Mouse (Mus musculus) liver, embryonic 13.5 days (tissue): Measurements from ENCODE around the gene Slc28a1. TPM values are rescaled to one million over a fixed set of nuclear protein-coding genes. Genes with fewer than 3 reads are reported as not detected.
"Not testable (repeated sequence)": the region's sequence is repeated elsewhere in the genome, so short reads cannot be mapped to it uniquely, and the experiment has no call there.

Experiments
- ATAC-seq: fragments of 200-750 bp; cut with Nextera tagmentation; 2 replicates; pipeline ENCODE4 v1.8.0; 2017; ENCODE audit warnings: low read depth, mild to moderate bottlenecking, moderate number of reproducible peaks, moderate library complexity
- DNase-seq: peaks from one replicate; pipeline ENCODE4 v3.0.0; 2022
- H3K27ac ChIP-seq: fragments of 300-500 bp; sonication (generic); 2 replicates; pipeline ENCODE4 v1.5.1; 2015; ENCODE audit warnings: moderate library complexity, mild to moderate bottlenecking, inconsistent platforms
- H3K27me3 ChIP-seq: fragments of 300-500 bp; sonication (generic); 2 replicates; pipeline ENCODE4 v1.6.1; 2015; ENCODE audit warnings: mild to moderate bottlenecking, inconsistent platforms
- H3K36me3 ChIP-seq: fragments of 300-500 bp; sonication (generic); 2 replicates; pipeline ENCODE4 v1.6.1; 2015; ENCODE audit warnings: mild to moderate bottlenecking, inconsistent platforms
- H3K4me1 ChIP-seq: fragments of 300-500 bp; sonication (generic); replicated peaks from 2 replicates; pipeline ENCODE4 v1.6.1; 2015; ENCODE audit warnings: inconsistent platforms
- H3K4me2 ChIP-seq: fragments of 300-500 bp; sonication (generic); 2 replicates; pipeline ENCODE4 v1.6.1; 2015; ENCODE audit warnings: inconsistent platforms, mild to moderate bottlenecking, moderate library complexity
- H3K4me3 ChIP-seq: fragments of 300-500 bp; sonication (generic); replicated peaks from 2 replicates; pipeline ENCODE4 v1.5.1; 2015; ENCODE audit warnings: mild to moderate bottlenecking, inconsistent platforms
- H3K9ac ChIP-seq: fragments of 300-500 bp; sonication (generic); 2 replicates; pipeline ENCODE4 v1.6.1; 2015; ENCODE audit warnings: mild to moderate bottlenecking, inconsistent platforms
- H3K9me3 ChIP-seq: fragments of 300-500 bp; sonication (generic); replicated peaks from 2 replicates; pipeline ENCODE4 v1.6.1; 2016; ENCODE audit warnings: inconsistent platforms
- WGBS: fragments of 180-500 bp; shearing (Covaris S2); methylation state at CpG from one replicate; pipeline ENCODE4 v1.1.7; 2015; ENCODE audit not compliant: insufficient replicate concordance; 5-methylcytosine and 5-hydroxymethylcytosine counted together
- polyA plus RNA-seq: library from polyadenylated mRNA; unstranded; fragments of >200 nt; fragmentation: Nextera tagmentation; extraction: Ambion mirVana; gene quantifications from 2 replicates; pipeline ENCODE4 v1.2.1, GENCODE M21; 2015

Gene Slc28a1
- polyA plus RNA-seq, 1 experiment from 2014 or later = 0.54 TPM

DNA sequence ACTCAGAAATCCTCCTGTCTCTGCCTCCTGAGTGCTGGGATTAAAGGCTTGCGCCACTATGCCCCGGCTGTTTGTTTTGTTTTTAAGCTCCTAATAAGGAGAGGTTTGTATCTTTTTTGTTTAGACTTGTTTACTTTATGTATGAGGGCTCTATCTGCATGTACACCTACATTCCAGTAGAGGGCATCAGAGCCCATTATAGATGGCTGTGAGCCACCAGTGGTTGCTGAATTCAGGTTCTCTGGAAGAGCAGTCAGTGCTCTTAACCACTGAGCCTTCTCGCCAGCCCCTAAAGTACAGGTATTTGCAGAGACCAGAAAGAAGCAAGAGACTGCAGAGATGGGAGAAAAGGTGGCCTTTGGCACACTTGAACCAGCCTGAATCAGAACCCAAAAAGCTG, 52.5 kb downstream of the Slc28a1 start:
- ATAC-seq = no peak
- H3K36me3 ChIP-seq = no peaks in the 10 kb centered on the region
- no peaks in the 10 kb centered on the region for H3K27me3 ChIP-seq
- H3K9me3 ChIP-seq = no peaks in the 10 kb centered on the region
- no peak for DNase-seq
- H3K9ac ChIP-seq = no peak overlapping the region
- 26% methylated on average over 3 of the region's 3 CpGs for WGBS
- no peaks in the 10 kb centered on the region for H3K4me1 ChIP-seq
- no peak overlapping the region for H3K4me2 ChIP-seq
- H3K4me3 ChIP-seq = no peak overlapping the region
- no peak overlapping the region for H3K27ac ChIP-seq

GRCm38 (mm10) chr7:81169351-81169750, 54.8 kb downstream of the Slc28a1 start:
- Histone ChIP-seq H3K27me3 (no peaks in the 10 kb centered on the region), H3K9me3 (no peaks in the 10 kb centered on the region), H3K4me2 (no peak overlapping the region), H3K27ac (no peak overlapping the region), H3K4me3 (no peak overlapping the region), H3K36me3 (no peaks in the 10 kb centered on the region), H3K9ac (no peak overlapping the region), H3K4me1 (no peaks in the 10 kb centered on the region)
- no peak for ATAC-seq
- DNase-seq = no peak
- WGBS = 63% methylated on average over 7 of the region's 7 CpGs

DNA sequence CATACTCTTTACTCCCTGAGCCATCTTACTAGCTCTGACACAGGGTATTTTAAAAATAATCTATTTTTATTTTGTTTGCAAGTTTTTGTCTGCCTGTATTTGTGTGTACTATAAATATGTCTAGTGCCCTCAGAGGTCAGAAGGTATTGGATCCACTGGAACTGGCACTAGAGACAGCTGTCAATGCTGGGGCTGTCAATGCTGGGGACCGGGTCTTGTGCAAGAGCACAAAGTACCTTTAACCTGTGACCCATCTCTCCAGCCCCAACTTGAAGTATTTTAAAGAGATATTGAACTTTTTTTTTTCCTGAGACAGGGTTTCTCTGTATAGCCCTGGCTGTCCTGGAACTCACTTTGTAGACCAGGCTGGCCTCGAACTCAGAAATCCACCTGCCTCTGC, 59.3 kb downstream of the Slc28a1 start:
- no peaks in the 10 kb centered on the region for H3K36me3 ChIP-seq
- no peaks in the 10 kb centered on the region for H3K4me1 ChIP-seq
- H3K4me2 ChIP-seq = no peak overlapping the region
- WGBS = 62% methylated on average over 2 of the region's 2 CpGs
- DNase-seq (no peak), ATAC-seq (no peak)
- no peak overlapping the region for H3K27ac ChIP-seq
- no peak overlapping the region for H3K4me3 ChIP-seq
- no peak overlapping the region for H3K9ac ChIP-seq
- H3K27me3 ChIP-seq = no peaks in the 10 kb centered on the region
- H3K9me3 ChIP-seq = no peaks in the 10 kb centered on the region

DNA sequence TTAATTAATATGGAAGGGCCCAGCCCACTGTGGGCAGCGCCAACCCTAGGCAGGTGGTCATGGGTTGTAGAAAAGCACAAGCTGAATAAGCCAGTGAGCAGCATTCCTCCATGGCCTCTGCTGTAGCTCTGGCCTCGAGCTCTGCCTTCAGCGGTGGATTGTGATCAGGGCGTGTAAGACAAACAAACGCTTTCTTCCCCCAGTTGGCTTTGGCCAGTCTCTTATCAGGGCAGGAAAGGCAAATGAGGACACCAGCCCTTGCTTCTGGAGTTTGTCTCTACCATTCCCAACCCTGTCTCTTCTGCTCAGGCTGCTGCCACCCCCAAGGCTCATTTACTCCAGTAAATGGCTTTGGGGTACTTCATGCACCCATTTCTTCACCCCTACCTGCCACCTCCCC, 60.1 kb downstream of the Slc28a1 start:
- ATAC-seq (no peak), DNase-seq (no peak)
- Histone ChIP-seq H3K27me3 (no peaks in the 10 kb centered on the region), H3K9me3 (no peaks in the 10 kb centered on the region), H3K36me3 (no peaks in the 10 kb centered on the region), H3K4me2 (no peak overlapping the region), H3K4me1 (no peaks in the 10 kb centered on the region), H3K4me3 (no peak overlapping the region), H3K27ac (no peak overlapping the region), H3K9ac (no peak overlapping the region)
- WGBS = 33% methylated on average over 5 of the region's 5 CpGs

DNA sequence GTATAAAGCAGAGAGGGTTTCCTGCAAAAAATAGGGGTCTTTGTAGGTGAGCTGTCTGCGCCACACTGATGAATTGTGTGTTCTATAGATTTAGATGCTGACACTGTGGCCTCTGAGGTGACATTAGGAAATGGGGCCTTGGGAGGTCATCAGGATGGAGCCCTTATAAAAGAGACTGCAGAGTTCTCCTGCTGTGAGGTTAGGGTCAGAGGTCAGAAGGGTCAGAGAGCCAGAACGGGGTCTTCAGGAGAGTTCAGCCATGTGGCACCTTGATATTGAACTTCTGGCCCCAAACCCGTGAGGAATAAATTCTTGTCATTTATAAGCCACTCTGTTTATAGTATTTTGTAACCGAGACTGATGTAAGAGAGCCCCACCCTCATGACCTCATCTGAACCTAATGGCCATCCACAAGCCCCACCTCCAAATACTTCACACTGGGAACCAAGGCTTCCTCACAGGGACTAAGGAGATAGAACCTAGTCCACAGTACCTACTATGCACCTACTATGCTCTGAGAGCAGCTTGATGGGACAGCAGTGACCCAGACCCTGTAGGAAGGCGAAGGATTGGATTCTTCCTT, 61.7 kb downstream of the Slc28a1 start:
- H3K36me3 ChIP-seq = no peaks in the 10 kb centered on the region
- no peak overlapping the region for H3K4me3 ChIP-seq
- no peak overlapping the region for H3K4me2 ChIP-seq
- DNase-seq (no peak), ATAC-seq (no peak)
- H3K27me3 ChIP-seq = no peaks in the 10 kb centered on the region
- H3K9me3 ChIP-seq = no peaks in the 10 kb centered on the region
- H3K27ac ChIP-seq = no peak overlapping the region
- H3K4me1 ChIP-seq = no peaks in the 10 kb centered on the region
- no peak overlapping the region for H3K9ac ChIP-seq
- WGBS = 56% methylated on average over 5 of the region's 5 CpGs

DNA sequence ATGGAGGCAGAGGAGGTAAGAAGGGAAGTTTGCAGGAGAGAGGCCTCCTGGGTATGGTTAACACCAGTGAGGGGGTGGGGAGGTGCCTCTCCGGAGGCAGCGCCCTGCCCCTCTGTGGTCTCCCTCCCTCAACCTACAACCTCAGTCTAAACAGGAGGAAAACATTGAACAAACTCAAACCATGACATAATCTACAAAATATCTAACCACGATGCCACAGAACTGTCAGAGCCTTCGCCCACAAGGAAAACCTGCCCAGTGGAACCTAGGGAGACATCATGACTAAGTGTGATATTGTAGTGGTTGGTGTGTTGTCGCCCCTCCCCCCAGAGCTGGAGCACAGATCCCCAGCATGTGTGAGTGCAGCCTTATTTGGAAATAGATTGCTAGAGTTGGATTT, 64.9 kb downstream of the Slc28a1 start:
- no peak for DNase-seq
- 19% methylated on average over 5 of the region's 5 CpGs for WGBS
- Histone ChIP-seq H3K36me3 (no peaks in the 10 kb centered on the region), H3K4me2 (no peak overlapping the region), H3K27ac (no peak overlapping the region), H3K27me3 (no peaks in the 10 kb centered on the region), H3K9ac (no peak overlapping the region), H3K4me1 (no peaks in the 10 kb centered on the region), H3K4me3 (no peak overlapping the region), H3K9me3 (no peaks in the 10 kb centered on the region)
- ATAC-seq = no peak

- Histone ChIP-seq H3K4me1 (no peaks in the 10 kb centered on the region), H3K27me3 (no peaks in the 10 kb centered on the region), H3K27ac (no peak overlapping the region), H3K36me3 (no peaks in the 10 kb centered on the region), H3K9me3 (no peaks in the 10 kb centered on the region), H3K9ac (no peak overlapping the region), H3K4me2 (no peak overlapping the region), H3K4me3 (no peak overlapping the region)
- 67% methylated on average over 10 of the region's 10 CpGs for WGBS
- DNase-seq (no peak), ATAC-seq (no peak)
Measured at GRCm38 (mm10) chr7:81182492-81183175, 68.0 kb downstream of the Slc28a1 start.

GRCm38 (mm10) chr7:81183181-81183580, 68.6 kb downstream of the Slc28a1 start:
- no peaks in the 10 kb centered on the region for H3K4me1 ChIP-seq
- no peak overlapping the region for H3K4me3 ChIP-seq
- no peak overlapping the region for H3K27ac ChIP-seq
- H3K27me3 ChIP-seq = no peaks in the 10 kb centered on the region
- H3K9me3 ChIP-seq = no peaks in the 10 kb centered on the region
- H3K9ac ChIP-seq = no peak overlapping the region
- no peaks in the 10 kb centered on the region for H3K36me3 ChIP-seq
- ATAC-seq (no peak), DNase-seq (no peak)
- H3K4me2 ChIP-seq = no peak overlapping the region

- DNase-seq = no peak
- no peak overlapping the region for H3K27ac ChIP-seq
- H3K4me2 ChIP-seq = no peak overlapping the region
- no peaks in the 10 kb centered on the region for H3K27me3 ChIP-seq
- no peak for ATAC-seq
- no peaks in the 10 kb centered on the region for H3K9me3 ChIP-seq
- 57% methylated on average over 2 of the region's 2 CpGs for WGBS
- H3K4me1 ChIP-seq = no peaks in the 10 kb centered on the region
- H3K4me3 ChIP-seq = no peak overlapping the region
- H3K9ac ChIP-seq = no peak overlapping the region
- H3K36me3 ChIP-seq = no peaks in the 10 kb centered on the region
Measured at GRCm38 (mm10) chr7:81184136-81184535, 69.5 kb downstream of the Slc28a1 start.

- Histone ChIP-seq H3K9me3 (no peaks in the 10 kb centered on the region), H3K4me3 (no peak overlapping the region), H3K9ac (no peak overlapping the region), H3K4me2 (no peak overlapping the region), H3K4me1 (no peaks in the 10 kb centered on the region), H3K27ac (no peak overlapping the region), H3K36me3 (no peaks in the 10 kb centered on the region), H3K27me3 (no peaks in the 10 kb centered on the region)
- 55% methylated on average over 1 of the region's 1 CpGs for WGBS
- DNase-seq (no peak), ATAC-seq (no peak)
Measured at GRCm38 (mm10) chr7:81184651-81185050, 70.1 kb downstream of the Slc28a1 start.

DNA sequence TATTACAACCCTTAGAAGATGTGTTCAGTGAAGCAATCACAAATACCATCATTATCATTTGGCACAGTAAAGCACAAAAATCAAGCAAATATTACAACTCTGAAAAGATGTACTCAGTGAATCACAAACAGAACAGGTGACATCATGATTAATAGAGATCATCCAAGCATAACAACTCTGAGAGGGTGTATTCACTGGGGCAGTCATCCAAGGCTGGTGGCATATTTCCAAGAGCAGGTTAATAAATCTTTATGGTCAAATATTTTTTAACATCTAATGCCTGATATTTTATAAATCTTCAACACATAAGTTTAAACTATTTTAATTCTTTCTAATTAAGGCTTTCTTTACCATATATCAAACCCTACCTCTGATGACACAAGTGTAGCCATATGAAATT, 71.4 kb downstream of the Slc28a1 start:
- H3K27ac ChIP-seq, ATAC-seq, DNase-seq, H3K27me3 ChIP-seq, H3K4me1 ChIP-seq, H3K9me3 ChIP-seq, H3K9ac ChIP-seq, H3K4me2 ChIP-seq, H3K4me3 ChIP-seq, H3K36me3 ChIP-seq: not testable (repeated sequence)

DNA sequence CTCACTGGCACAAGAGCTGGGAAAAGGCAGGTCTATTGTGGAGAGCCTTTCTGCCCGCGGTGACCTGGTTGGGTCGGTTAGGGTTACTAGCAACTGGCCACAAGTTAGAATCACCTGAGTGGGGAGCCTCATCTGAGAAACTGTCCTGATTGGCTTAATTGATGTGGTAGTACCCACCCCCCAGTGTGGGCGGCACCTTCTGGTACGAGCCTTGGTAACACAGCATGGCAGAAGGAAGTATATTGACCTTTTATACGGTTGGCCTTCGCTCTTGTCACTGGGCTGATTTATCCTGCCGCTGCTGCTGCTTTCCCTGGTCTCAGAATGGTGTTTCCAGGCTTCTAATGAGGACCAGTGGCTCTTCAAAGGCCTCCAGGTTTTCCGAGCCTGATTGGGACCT, 74.6 kb downstream of the Slc28a1 start:
- H3K4me2 ChIP-seq = no peak overlapping the region
- ATAC-seq (no peak), DNase-seq (no peak)
- no peaks in the 10 kb centered on the region for H3K27me3 ChIP-seq
- no peaks in the 10 kb centered on the region for H3K9me3 ChIP-seq
- 59% methylated on average over 9 of the region's 9 CpGs for WGBS
- no peaks in the 10 kb centered on the region for H3K36me3 ChIP-seq
- no peak overlapping the region for H3K4me3 ChIP-seq
- H3K4me1 ChIP-seq = no peaks in the 10 kb centered on the region
- H3K27ac ChIP-seq = no peak overlapping the region
- no peak overlapping the region for H3K9ac ChIP-seq
